Mouse (Mus musculus) c-Kit-positive CD71-positive TER-119-positive erythroid progenitor cells, embryonic 14.5 days (primary cell): ENCODE data around the gene Pigw.
A peak's percentile ranks its signal among the peaks of the same experiment; 100 is the strongest.
"Not testable (repeated sequence)": the region's sequence is repeated elsewhere in the genome, so short reads cannot be mapped to it uniquely, and the experiment has no call there.

ENCODE experiments used
- DNase-seq: peaks from one replicate; pipeline ENCODE4 v3.0.0-alpha.2; 2013; ENCODE audit warnings: low spot score

Pigw gene

GRCm38 (mm10) chr11:84879007-84879771 is 896 bp downstream of the Pigw start:
- DNase-seq: no peak

- DNase-seq: not testable (repeated sequence)
Measured at GRCm38 (mm10) chr11:84876020-84876419, 4.1 kb downstream of the Pigw start.

DNA sequence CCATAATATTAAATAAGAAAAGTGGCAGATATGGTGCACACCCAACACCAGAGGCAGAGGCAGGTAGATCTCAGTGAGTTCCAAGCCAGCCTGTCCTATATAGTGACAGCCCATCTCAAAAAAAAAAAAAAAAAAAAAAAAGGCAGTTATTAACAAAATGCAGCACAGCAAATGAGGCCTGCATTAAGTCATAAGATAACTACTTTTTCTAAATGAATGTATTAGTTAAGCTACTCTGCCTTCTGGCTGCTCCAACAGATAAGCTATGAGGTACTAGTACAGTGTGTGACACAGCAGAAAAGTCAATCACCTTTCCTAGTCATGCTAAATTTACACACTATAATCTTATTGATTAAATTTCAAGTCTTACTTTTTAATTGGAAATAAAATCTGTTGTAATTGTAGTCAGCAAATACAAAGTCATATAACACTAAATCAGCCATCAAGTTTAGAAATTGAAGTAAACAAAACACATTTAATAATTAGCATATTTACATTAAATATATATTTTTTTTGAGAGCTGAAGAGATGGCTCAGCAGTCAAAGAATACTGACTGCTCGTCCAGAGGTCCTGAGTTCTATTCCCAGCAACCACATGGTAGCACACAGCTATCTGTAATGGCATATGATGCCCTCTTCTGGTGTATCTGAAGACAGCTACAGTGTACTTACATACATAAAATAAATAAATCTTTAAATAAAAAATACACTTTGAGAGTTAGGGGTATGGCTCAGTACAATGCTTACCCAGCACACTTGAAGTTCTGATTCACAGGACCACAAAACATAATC is 6.8 kb downstream of the Pigw start:
- peak; percentile 74 for DNase-seq

- no peak for DNase-seq
Measured at GRCm38 (mm10) chr11:84871548-84872069, 8.5 kb downstream of the Pigw start.

DNA sequence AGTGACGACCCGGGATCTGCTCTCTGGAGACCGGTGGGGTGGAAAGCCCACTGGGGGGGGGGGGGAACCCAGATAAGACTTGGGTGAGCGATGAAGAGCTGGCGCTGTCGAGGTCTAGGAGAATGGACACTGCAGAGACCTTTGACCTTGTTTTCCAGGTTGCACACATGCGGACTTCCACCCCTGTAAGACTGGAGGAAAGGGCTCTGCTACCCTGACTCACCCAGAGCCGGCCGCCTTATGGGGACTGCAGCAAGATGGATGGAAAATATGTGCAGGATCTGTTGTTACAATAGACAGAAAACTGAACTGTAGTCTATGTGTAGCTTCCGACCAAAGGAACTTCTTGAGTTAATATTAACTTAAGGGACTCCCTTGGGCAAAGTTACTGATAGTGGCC is 9.0 kb downstream of the Pigw start:
- peak; percentile 54 for DNase-seq

- peak; percentile 87 for DNase-seq
Measured at GRCm38 (mm10) chr11:84870337-84871043, 9.6 kb downstream of the Pigw start, which contains the start of gene Ggnbp2. Ggnbp2 (minus strand) TSS chr11:84870817.

GRCm38 (mm10) chr11:84869537-84870232 is 10.4 kb downstream of the Pigw start:
- peak; percentile 80 for DNase-seq

- DNase-seq: peak; percentile 47
Measured at GRCm38 (mm10) chr11:84868786-84869259, 11.3 kb downstream of the Pigw start.

- DNase-seq: no peak
Measured at GRCm38 (mm10) chr11:84867586-84867985, 12.5 kb downstream of the Pigw start.

GRCm38 (mm10) chr11:84865268-84865667 is 14.8 kb downstream of the Pigw start:
- DNase-seq: no peak

- no peak for DNase-seq
Measured at GRCm38 (mm10) chr11:84855285-84855684, 24.8 kb downstream of the Pigw start.

DNA sequence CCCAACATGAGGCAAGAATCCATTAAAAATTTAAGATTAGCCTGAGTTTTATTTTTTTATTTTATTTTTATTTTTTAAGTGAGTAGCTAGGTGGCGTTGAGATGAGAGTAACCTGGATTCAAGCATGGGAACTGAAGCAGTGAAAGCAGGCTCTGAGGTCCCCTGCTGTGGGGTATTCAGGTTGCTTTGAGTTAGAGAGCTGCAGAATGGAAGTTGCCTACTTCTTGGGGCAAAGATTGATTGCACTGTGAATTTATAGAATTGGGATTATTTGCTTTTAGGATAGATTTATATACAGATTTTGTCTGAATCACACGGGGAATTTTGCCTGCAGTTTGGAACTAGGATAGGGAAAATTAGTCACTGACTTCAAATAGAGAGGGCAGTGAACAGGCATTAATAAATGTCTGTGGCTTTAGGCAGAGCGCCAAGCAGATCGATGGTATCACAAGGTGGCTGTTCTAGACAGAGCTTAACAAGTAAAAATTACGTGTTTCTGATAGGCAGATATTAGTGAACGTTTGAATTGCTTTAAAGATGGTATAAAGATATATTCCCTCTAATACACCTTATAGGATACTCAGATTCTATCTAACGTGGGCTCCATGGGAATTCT is 32.5 kb downstream of the Pigw start:
- DNase-seq: no peak

DNA sequence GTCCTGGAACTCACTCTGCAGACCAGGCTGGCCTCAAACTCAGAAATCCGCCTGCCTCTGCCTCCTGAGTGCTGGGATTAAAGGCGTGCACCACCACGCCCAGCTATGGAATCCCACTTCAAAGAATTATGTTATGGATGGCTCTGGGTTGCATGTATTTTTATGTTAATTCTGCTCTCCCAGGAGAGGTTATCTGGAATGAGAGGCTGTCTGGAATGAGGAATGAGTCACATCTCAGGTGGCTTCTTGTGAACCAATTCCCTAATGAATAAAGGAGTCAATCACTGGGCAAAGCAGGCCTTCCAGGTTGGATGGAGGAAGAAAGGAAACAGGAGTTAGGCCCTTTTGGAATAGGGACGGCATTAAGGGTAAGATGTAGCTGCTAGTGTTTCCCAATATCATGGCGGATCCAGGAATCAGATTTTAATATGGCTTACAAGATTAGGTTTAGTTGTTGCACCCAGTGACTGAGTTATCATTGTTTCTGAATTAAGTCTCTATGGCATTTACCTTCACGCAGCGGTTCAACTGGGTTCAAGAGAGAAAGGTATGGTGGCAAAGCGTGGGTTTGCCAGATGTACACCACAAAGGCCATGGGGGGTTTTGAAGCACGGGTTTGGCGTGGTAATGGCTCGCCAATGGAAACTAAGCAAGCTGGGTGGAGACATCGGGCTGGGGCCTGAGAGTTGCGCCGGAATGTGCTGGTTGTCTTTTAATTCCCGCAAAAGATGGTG is 33.2 kb downstream of the Pigw start:
- DNase-seq: no peak

- no peak for DNase-seq
Measured at GRCm38 (mm10) chr11:84839330-84839729, 40.8 kb downstream of the Pigw start.

- not testable (repeated sequence) for DNase-seq
Measured at GRCm38 (mm10) chr11:84829495-84829894, 50.6 kb downstream of the Pigw start.

- DNase-seq: peak; percentile 82
Measured at GRCm38 (mm10) chr11:84828516-84829399, 51.3 kb downstream of the Pigw start, which contains the start of gene Dhrs11. Dhrs11 (minus strand) TSS chr11:84828994.

DNA sequence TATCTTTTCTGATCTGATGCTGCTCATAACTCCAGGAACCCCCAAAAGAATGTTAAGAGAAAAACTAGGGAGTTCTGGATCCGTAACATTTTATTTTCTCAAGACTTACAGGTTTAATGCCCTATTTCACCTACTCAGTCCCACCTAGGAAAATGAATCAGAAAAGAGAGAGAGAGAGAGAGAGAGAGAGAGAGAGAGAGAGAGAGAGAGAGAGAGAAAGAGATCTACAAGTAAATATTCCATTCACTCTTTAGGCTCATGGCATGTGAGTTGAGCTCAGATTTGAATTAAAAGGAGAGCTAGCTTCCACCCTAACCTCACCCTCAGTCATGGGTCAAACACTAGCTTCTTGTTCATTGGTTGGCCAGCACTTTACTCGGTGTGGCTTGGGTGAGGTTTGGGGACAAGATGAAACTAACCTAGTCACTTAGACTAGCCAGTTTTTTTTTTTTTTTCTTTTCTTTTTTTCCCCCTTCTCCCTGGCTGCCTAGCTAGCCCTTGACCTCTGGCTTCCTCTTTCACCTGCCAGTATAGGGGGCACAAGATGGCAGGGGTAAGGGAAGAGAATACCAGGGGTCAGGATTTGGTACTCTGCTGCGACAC is 52.1 kb downstream of the Pigw start:
- no peak for DNase-seq

- DNase-seq: no peak
Measured at GRCm38 (mm10) chr11:84827492-84827891, 52.6 kb downstream of the Pigw start.
